Mouse (Mus musculus) heart, postnatal 0 days (tissue): Measurements from ENCODE around the gene Zdhhc20. TPM values are rescaled to one million over a fixed set of nuclear protein-coding genes. Genes with fewer than 3 reads are reported as not detected.
A peak's percentile ranks its signal among the peaks of the same experiment; 100 is the strongest.

Experiments used
- ATAC-seq: fragments of 200-750 bp; cut with Nextera tagmentation; 2 replicates; pipeline ENCODE4 v1.8.0; 2017; ENCODE audit warnings: low read depth, moderate number of reproducible peaks, moderate library complexity; ENCODE audit not compliant: insufficient read depth
- DNase-seq: peaks from one replicate; pipeline ENCODE4 v3.0.0-alpha.2; 2016; ENCODE audit warnings: low spot score
- H3K27ac ChIP-seq: fragments of 300-500 bp; sonication (generic); 2 replicates; pipeline ENCODE4 v1.5.1; 2014; ENCODE audit warnings: low read depth, mild to moderate bottlenecking
- H3K27me3 ChIP-seq: fragments of 300-500 bp; sonication (generic); 2 replicates; pipeline ENCODE4 v1.6.1; 2014; ENCODE audit warnings: low read length, mixed read lengths; ENCODE audit not compliant: control insufficient read depth, insufficient read depth
- H3K36me3 ChIP-seq: fragments of 300-500 bp; sonication (generic); replicated peaks from 2 replicates; pipeline ENCODE4 v1.6.1; 2014; ENCODE audit warnings: low read length, mixed read lengths; ENCODE audit not compliant: control insufficient read depth, insufficient read depth
- H3K4me1 ChIP-seq: fragments of 300-500 bp; sonication (generic); 2 replicates; pipeline ENCODE4 v1.6.1; 2014; ENCODE audit warnings: antibody characterized with exemption; ENCODE audit not compliant: control insufficient read depth, insufficient read depth
- H3K4me2 ChIP-seq: fragments of 300-500 bp; sonication (generic); 2 replicates; pipeline ENCODE4 v1.6.1; 2014; ENCODE audit warnings: low read depth, mild to moderate bottlenecking, low read length, moderate library complexity
- H3K4me3 ChIP-seq: fragments of 300-500 bp; sonication (generic); 2 replicates; pipeline ENCODE4 v1.5.1; 2014; ENCODE audit warnings: low read depth, low read length
- H3K9ac ChIP-seq: fragments of 300-500 bp; sonication (generic); replicated peaks from 2 replicates; pipeline ENCODE4 v1.6.1; 2014; ENCODE audit warnings: low read depth, low read length, mixed read lengths
- H3K9me3 ChIP-seq: fragments of 300-500 bp; sonication (generic); replicated peaks from 2 replicates; pipeline ENCODE4 v1.6.1; 2016; ENCODE audit warnings: low read length; ENCODE audit not compliant: control insufficient read depth
- CTCF ChIP-seq: IDR thresholded peaks from 2 replicates; pipeline ENCODE4 v1.5.1; 2016; ENCODE audit warnings: antibody characterized with exemption, control low read depth, low read depth
- EP300 ChIP-seq: IDR thresholded peaks from 2 replicates; pipeline ENCODE4 v1.6.1; 2016; ENCODE audit warnings: antibody characterized with exemption, low read depth
- WGBS: fragments of 180-500 bp; shearing (Covaris S2); extraction: QIAGEN DNeasy Blood & Tissue Kit; methylation state at CpG from one replicate; pipeline ENCODE4 v1.1.7; 2014; 5-methylcytosine and 5-hydroxymethylcytosine counted together
- polyA plus RNA-seq: library from polyadenylated mRNA; unstranded; fragments of >200 nt; fragmentation: Nextera tagmentation; extraction: Ambion mirVana; gene quantifications from 2 replicates; pipeline ENCODE4 v1.2.1, GENCODE M21; 2015
- total RNA-seq: library from RNA; depleted of rRNA; stranded (reverse); fragments of >200 nt; gene quantifications from 2 replicates; pipeline ENCODE4 v1.2.3, GENCODE M21; 2014; ENCODE audit warnings: low replicate concordance

Zdhhc20 gene
- total and polyA plus RNA-seq, 2 experiments from 2014 or later = 13.2 to 28.6 TPM

GRCm38 (mm10) chr14:57882720-57883119, 7.4 kb downstream of the Zdhhc20 start:
- no peak for ATAC-seq
- Histone ChIP-seq H3K9ac (no peak overlapping the region; the same call in 1 of the 2 replicates), H3K27me3 (no peaks in the 10 kb centered on the region), H3K4me3 (no peak overlapping the region), H3K9me3 (no peaks in the 10 kb centered on the region), H3K36me3 (no peaks in the 10 kb centered on the region), H3K4me1 (peaks cover 21% of the 10 kb centered on the region), H3K27ac (peak overlapping the region; percentile 93), H3K4me2 (no peak overlapping the region)
- 53% methylated on average over 4 of the region's 4 CpGs for WGBS
- no peak for DNase-seq
- TF ChIP-seq EP300 (no peak), CTCF (no peak)

- TF ChIP-seq CTCF (peak; percentile 41), EP300 (no peak)
- ATAC-seq = peak; percentile 97
- WGBS = 13% methylated on average over 4 of the region's 4 CpGs
- Histone ChIP-seq H3K4me3 (no peak overlapping the region), H3K27ac (peak overlapping the region; percentile 93), H3K9ac (peak overlapping the region; percentile 42), H3K27me3 (no peaks in the 10 kb centered on the region), H3K9me3 (no peaks in the 10 kb centered on the region), H3K36me3 (no peaks in the 10 kb centered on the region), H3K4me1 (peaks cover 18% of the 10 kb centered on the region), H3K4me2 (peak overlapping the region; percentile 37)
- peak; percentile 92 for DNase-seq
Observed at GRCm38 (mm10) chr14:57881793-57882192, 8.3 kb downstream of the Zdhhc20 start.

GRCm38 (mm10) chr14:57881074-57881473, 9.0 kb downstream of the Zdhhc20 start:
- Histone ChIP-seq H3K27ac (peak overlapping the region; percentile 93), H3K27me3 (no peaks in the 10 kb centered on the region), H3K9ac (no peak overlapping the region), H3K36me3 (no peaks in the 10 kb centered on the region), H3K4me3 (no peak overlapping the region), H3K9me3 (no peaks in the 10 kb centered on the region), H3K4me1 (peaks cover 18% of the 10 kb centered on the region; the same call in 1 of the 2 replicates), H3K4me2 (no peak overlapping the region)
- ATAC-seq = no peak
- TF ChIP-seq CTCF = no peak
- TF ChIP-seq EP300 = no peak
- no peak for DNase-seq

- H3K27ac ChIP-seq = peak overlapping the region; percentile 66
- no peaks in the 10 kb centered on the region for H3K27me3 ChIP-seq
- H3K36me3 ChIP-seq = peaks cover 7% of the 10 kb centered on the region
- no peak for ATAC-seq
- peak; percentile 57 for DNase-seq
- no peaks in the 10 kb centered on the region for H3K9me3 ChIP-seq
- 59% methylated on average over 9 of the region's 9 CpGs for WGBS
- H3K9ac ChIP-seq = no peak overlapping the region
- no peak overlapping the region for H3K4me3 ChIP-seq
- H3K4me1 ChIP-seq = peaks cover 17% of the 10 kb centered on the region; the same call in 1 of the 2 replicates
- TF ChIP-seq EP300 (no peak), CTCF (no peak)
- no peak overlapping the region for H3K4me2 ChIP-seq
Observed at GRCm38 (mm10) chr14:57877921-57878320, 12.2 kb downstream of the Zdhhc20 start.

GRCm38 (mm10) chr14:57866676-57867276, 23.3 kb downstream of the Zdhhc20 start:
- Histone ChIP-seq H3K4me3 (no peak overlapping the region), H3K27ac (no peak overlapping the region), H3K27me3 (no peaks in the 10 kb centered on the region), H3K9ac (no peak overlapping the region), H3K36me3 (peaks cover 31% of the 10 kb centered on the region), H3K4me1 (no peaks in the 10 kb centered on the region), H3K4me2 (no peak overlapping the region), H3K9me3 (no peaks in the 10 kb centered on the region)
- 93% methylated on average over 3 of the region's 3 CpGs for WGBS
- ATAC-seq (no peak), DNase-seq (no peak)
- TF ChIP-seq CTCF = no peak
- no peak for TF ChIP-seq EP300

- Histone ChIP-seq H3K9ac (no peak overlapping the region), H3K4me1 (no peaks in the 10 kb centered on the region), H3K27ac (no peak overlapping the region), H3K36me3 (peaks cover 38% of the 10 kb centered on the region), H3K9me3 (no peaks in the 10 kb centered on the region), H3K4me2 (no peak overlapping the region), H3K27me3 (no peaks in the 10 kb centered on the region), H3K4me3 (no peak overlapping the region)
- TF ChIP-seq EP300 = no peak
- no peak for TF ChIP-seq CTCF
- 83% methylated on average over 3 of the region's 3 CpGs for WGBS
- DNase-seq (no peak), ATAC-seq (no peak)
Observed at GRCm38 (mm10) chr14:57865256-57865655, 24.8 kb downstream of the Zdhhc20 start.
